Mouse (Mus musculus): ENCODE measurements at regions not wholly inside any gene's neighbourhood (a gene's known extent, or its start where the extent isn't known, plus 50 kb on each side); places are given as distances from the start of the nearest gene placed in this dataset.
"Not testable (repeated sequence)": the region's sequence is repeated elsewhere in the genome, so short reads cannot be mapped to it uniquely, and the experiment has no call there.

GRCm38 (mm10) chr3:101224091-101224490 is 63.6 kb downstream of the Cd2 start:
- in situ Hi-C loops (cut with MboI, MseI), result loop anchor here (5.0 to 10.0 kb wide), 4 partner anchors 51 to 247 kb away; no protein-coding TSS in a partner anchor

- in situ Hi-C loops (cut with MboI, MseI), result loop anchor here (5.0 to 10.0 kb wide), 6 partner anchors 53 to 243 kb away; no protein-coding TSS in a partner anchor
These were observed 67.8 kb downstream of the Cd2 start for GRCm38 (mm10) chr3:101219897-101220296.

GRCm38 (mm10) chr3:101216711-101217110 is 71.0 kb downstream of the Cd2 start:
- in situ Hi-C loops (cut with MboI, MseI), result loop anchor here in 1 of 2 experiments (5.0 kb wide), 2 partner anchors 49 to 89 kb away; no protein-coding TSS in a partner anchor

- in situ Hi-C loops (cut with MboI, MseI), result no loop called here
These were observed 74.6 kb downstream of the Cd2 start for GRCm38 (mm10) chr3:101213212-101213562.

- in situ Hi-C loops (cut with MboI, MseI), result no loop called here
These were observed 75.1 kb downstream of the Cd2 start for GRCm38 (mm10) chr3:101212403-101213211.

- in situ Hi-C loops (cut with MboI, MseI), result no loop called here
These were observed 75.8 kb downstream of the Cd2 start for GRCm38 (mm10) chr3:101211936-101212335.

- in situ Hi-C loops (cut with MboI, MseI), result no loop called here
These were observed 78.2 kb downstream of the Cd2 start for GRCm38 (mm10) chr3:101209546-101209945.

GRCm38 (mm10) chr3:101208751-101209150 is 79.0 kb downstream of the Cd2 start:
- in situ Hi-C loops (cut with MboI, MseI), result no loop called here

- in situ Hi-C loops (cut with MboI, MseI), result not testable (repeated sequence)
These were observed 81.6 kb downstream of the Cd2 start for GRCm38 (mm10) chr3:101206172-101206571.

GRCm38 (mm10) chr3:101194725-101195124 is 84.6 kb upstream of the Ptgfrn start:
- in situ Hi-C loops (cut with MboI, MseI), result no loop called here

- in situ Hi-C loops (cut with MboI, MseI), result no loop called here
These were observed 84.2 kb upstream of the Ptgfrn start for GRCm38 (mm10) chr3:101194319-101194718.

- in situ Hi-C loops (cut with MboI, MseI), result no loop called here
These were observed 81.4 kb upstream of the Ptgfrn start for GRCm38 (mm10) chr3:101191298-101191986.

- in situ Hi-C loops (cut with MboI, MseI), result no loop called here
These were observed 71.9 kb upstream of the Ptgfrn start for GRCm38 (mm10) chr3:101181958-101182357.

GRCm38 (mm10) chr3:101173954-101174353 is 63.9 kb upstream of the Ptgfrn start:
- in situ Hi-C loops (cut with MboI, MseI), result no loop called here

GRCm38 (mm10) chr3:101170037-101171019 is 60.2 kb upstream of the Ptgfrn start:
- in situ Hi-C loops (cut with MboI, MseI), result no loop called here

- in situ Hi-C loops (cut with MboI, MseI), result loop anchor here in 1 of 2 experiments (5.0 to 10.0 kb wide), 3 partner anchors 50 to 1568 kb away; partner anchors contain the start of gene Tspan2
These were observed 56.9 kb upstream of the Ptgfrn start for GRCm38 (mm10) chr3:101167026-101167425.

- in situ Hi-C loops (cut with MboI, MseI), result loop anchor here in 1 of 2 experiments (5.0 to 10.0 kb wide), 3 partner anchors 51 to 1568 kb away; partner anchors contain the start of gene Tspan2
These were observed 56.5 kb upstream of the Ptgfrn start for GRCm38 (mm10) chr3:101166580-101166979.

- in situ Hi-C loops (cut with MboI, MseI), result loop anchor here in 1 of 2 experiments (5.0 to 10.0 kb wide), 3 partner anchors 52 to 1570 kb away; partner anchors contain the start of gene Tspan2
These were observed 55.2 kb upstream of the Ptgfrn start for GRCm38 (mm10) chr3:101165261-101165660.

- in situ Hi-C loops (cut with MboI, MseI), result loop anchor here in 1 of 2 experiments (5.0 to 10.0 kb wide), 3 partner anchors 53 to 1570 kb away; partner anchors contain the start of gene Tspan2
These were observed 54.7 kb upstream of the Ptgfrn start for GRCm38 (mm10) chr3:101164771-101165170.

GRCm38 (mm10) chr3:101163991-101164434 is 53.9 kb upstream of the Ptgfrn start:
- in situ Hi-C loops (cut with MboI, MseI), result loop anchor here in 1 of 2 experiments (10.0 kb wide), 1 partner anchor 1571 kb away; the partner anchor contains the start of gene Tspan2
